Mouse (Mus musculus): ENCODE results near the gene Rab7b.

Rab7b gene

GRCm38 (mm10) chr1:131688475-131688874 lies at the start of gene Rab7b:
Gene Rab7b (plus strand): TSS chr1:131688695.
- DNase-seq: no peak

DNA sequence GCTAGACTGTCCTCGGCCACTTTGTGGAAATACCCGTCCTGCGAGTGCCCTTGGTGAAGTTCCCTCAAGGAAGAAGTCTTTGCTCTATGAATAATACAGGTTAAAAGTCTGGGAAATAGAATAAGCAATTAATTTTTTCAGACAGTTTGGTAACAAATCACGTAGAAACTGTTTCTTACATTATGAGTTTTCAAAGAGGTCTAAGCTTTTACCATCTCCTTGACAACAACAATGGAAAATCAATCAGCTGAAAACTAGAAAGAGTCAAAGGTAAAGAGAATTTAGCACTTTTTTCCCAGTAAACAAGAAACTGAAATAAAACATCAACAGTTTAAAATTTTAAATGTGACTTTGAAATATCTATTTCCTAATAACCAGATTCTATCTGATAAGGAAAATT lies 48.4 kb upstream of the Rab7b start:
- DNase-seq: no peak

DNA sequence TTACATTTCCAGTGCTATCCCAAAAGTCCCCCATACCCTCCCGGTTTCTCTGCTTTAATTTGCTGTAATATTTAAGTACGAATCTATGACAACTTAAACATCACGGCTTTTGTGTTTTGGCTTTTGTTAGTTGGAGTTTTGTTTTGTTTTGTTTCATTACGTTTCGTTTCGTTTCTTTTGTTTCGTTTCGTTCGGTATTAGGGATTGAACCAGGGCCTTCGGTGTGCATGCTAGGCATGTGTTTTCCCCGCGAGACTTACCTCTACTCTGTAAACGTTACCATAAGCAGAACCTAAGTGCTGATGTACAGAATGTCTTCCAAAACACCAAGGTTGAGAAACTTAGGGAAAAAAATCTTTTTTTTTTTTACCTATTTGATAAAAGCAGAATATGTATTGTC lies 46.9 kb upstream of the Rab7b start:
- no peak for DNase-seq

DNA sequence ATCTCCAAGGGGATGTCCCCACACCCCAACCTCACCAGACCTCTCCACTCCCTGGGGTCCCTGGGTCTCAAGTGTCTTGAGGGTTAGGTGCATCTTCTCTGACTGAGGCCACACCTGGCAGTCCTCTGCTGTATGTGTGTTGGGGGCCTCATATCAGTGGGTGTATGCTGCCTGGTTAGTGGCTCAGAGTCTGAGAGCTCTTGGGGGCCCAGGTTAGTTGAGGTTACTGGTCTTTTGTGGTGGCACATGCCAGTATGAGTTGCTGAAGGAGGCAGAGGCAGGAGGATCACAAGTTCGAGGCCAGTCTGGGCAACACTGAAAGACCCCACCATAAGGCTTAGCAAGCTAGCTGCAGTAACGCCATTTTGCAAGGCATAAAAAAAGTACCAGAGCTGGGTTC lies 46.2 kb upstream of the Rab7b start:
- DNase-seq: no peak

GRCm38 (mm10) chr1:131652670-131653443 lies 35.6 kb upstream of the Rab7b start:
- no peak for DNase-seq

- DNase-seq: no peak
Measured at GRCm38 (mm10) chr1:131655601-131656000, 32.9 kb upstream of the Rab7b start.

DNA sequence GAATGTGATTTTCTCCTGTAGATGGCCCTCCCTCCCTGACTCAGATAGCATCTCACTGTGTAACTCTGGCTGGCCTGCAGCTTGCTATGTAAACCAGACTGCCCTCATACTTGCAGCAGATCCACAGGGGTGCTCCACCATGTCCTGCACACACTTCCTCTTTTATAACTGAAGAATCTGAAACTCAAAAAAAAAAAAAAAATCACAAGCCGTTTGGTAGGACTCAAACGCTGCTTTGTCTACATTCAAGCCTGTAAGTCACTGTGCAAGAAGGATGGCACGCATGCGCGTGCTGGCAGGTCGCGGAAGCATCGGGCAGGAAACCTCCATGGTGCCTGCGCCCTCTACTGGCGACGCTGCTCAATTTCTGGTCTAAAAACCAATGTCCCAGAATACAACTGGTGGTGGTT lies 30.5 kb upstream of the Rab7b start:
- DNase-seq: peak; percentile 79 to 87

DNA sequence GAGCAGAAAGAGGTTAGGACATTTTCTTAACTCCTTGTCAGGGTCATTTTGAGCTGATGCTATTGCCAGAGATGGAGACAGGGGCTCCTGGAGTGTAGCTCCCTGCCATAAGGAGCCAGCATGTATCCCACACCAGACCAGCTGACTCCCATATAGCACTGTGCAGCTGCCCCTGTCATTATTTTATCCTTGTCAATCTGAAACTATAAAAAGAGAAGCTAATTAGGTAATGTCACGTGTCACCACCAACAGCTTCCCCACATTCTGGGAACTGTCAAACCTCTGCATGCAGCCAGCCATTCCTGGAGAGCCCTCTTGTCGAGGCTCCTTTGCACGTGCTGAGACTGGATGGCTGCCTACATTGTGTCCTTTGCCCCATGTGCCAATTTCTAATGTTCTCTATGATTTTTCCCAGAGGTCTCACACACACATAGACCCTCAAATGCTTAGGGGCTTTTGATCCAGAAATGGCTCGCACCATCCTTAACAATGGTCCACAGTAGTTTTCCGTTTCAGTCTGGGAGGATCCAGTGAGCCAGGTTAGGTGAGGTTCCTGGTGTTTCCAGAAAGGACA lies 28.9 kb upstream of the Rab7b start:
- DNase-seq: no peak

- no peak for DNase-seq
Measured at GRCm38 (mm10) chr1:131660266-131660665, 28.2 kb upstream of the Rab7b start.

DNA sequence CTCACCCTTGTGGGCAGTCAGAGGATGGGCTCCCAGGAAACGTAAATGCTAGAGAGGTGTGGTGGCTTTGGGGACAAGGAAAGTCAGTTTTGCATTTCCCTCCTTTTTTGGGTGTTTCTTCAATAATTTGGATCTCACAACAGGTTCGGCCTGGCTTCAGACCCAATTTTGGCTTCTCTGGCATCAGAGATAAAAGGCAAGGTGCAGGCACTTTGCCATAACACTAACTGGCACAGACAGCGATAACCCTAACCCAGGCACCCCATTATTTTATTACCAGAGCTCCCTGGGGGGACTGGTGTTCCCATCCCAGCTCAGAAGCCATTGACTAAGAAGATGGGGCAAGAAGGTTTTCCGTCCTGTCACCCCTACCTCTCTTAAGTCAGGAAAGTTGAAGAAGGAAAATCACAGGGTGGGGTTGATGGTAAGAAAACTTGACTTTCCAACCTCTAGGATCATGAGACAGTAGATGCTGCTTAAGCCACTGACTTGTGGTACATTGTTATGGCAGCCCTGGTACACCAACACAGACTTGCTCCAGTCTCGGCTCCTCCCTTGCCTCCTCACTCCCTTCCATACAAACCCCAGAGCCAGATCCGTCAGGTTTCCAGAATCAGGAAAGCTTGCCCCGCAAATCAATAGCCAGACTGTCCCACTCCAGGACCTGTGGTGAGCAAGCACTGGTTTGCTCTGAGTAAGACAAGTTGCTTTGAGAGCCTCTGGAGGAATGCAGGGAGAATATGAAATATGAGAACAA lies 27.6 kb upstream of the Rab7b start:
- DNase-seq: no peak

GRCm38 (mm10) chr1:131661749-131662148 lies 26.7 kb upstream of the Rab7b start:
- DNase-seq: no peak

DNA sequence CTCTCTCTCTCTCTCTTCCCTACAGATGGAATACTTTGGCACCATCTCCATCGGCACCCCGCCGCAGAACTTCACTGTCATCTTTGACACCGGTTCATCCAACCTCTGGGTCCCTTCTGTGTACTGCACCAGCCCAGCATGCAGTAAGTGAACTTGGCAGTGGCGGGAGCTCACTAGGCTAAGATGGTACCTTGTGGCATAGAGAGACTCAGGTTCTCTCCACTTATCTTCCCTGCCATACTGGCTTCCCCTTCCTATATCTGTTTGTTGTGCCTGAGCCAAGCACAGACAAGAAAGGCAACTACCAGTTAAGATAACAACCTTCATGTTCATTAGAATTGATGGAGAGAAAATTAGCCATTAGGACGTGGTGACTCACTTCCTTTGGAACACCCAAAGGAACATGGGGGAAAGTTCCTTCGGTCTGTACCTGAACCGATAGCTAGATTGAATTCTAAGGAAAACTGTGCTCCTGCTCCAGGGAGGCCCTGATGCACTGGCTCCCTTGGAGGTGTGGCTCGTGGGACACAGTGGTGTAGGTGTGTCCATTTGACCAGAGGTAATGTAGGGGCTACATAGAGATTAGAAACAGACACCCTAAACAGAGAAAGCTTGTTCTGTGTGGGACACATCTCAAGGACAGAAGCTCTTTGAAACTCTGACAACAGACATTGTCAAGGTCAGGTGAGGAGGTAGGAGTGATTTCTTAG lies 25.1 kb upstream of the Rab7b start:
- DNase-seq: no peak

GRCm38 (mm10) chr1:131664136-131664535 lies 24.4 kb upstream of the Rab7b start:
- no peak for DNase-seq

GRCm38 (mm10) chr1:131665886-131666285 lies 22.6 kb upstream of the Rab7b start:
- no peak for DNase-seq

DNA sequence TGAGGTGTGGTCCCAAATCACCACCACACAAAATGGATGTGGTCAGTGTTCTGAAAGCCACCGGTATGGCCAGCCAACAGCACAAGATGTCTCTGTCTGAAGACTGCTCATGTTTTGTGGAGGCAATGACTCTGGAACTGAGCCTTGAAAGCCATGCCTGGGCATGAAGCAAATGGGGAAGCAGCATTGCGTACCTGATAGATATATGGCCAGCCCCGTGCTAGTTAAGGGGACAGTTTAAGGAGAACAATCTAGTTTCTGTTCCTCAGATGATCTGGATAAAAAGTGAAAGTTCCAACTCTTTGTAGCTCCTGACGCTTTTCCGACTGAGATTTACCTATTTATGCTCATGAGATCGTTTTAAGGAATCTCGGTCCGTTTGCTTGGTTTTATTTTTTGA lies 17.4 kb upstream of the Rab7b start:
- no peak for DNase-seq

DNA sequence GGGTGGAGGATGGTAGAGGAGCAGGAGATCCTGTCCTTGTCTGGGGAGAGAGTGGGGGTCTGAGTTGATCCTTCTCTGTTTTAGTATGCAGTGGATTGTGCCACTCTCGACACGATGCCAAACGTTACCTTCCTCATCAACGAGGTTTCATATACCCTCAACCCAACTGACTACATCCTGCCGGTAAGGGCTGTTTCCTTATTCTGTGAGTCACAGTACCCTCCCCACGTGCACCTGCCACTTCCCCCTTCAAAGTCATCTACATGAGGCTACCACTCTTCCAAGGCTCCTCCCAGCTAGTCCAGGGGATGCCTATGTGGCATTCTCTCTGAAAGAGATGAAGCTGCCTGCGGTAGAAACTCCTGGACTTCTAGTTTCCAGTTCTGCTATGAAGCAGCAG lies 16.1 kb upstream of the Rab7b start:
- peak in 1 of 2 experiments; percentile 15 for DNase-seq

DNA sequence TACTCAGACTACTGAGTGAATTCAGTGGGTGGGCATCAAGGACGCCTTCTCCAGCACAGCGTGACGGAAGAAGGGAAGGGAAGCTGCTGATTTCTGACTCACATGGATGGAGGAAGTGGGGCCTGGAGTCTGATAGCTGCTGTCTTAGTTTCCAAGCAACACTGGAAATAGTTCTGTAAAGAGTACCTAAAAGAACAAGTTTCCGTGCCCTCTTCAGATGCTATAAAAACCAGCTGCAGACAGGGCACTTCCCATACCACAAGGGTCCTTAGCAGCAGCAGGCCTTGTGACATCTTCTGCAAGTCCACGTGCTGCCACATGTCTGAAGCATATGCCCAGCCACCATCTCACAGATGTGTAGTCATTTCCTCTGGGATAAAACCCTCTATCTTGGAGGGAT lies 8.9 kb upstream of the Rab7b start:
- no peak for DNase-seq

GRCm38 (mm10) chr1:131687739-131688138 lies 756 bp upstream of the Rab7b start:
- no peak for DNase-seq

GRCm38 (mm10) chr1:131689016-131689415 lies 521 bp downstream of the Rab7b start:
- DNase-seq: no peak

DNA sequence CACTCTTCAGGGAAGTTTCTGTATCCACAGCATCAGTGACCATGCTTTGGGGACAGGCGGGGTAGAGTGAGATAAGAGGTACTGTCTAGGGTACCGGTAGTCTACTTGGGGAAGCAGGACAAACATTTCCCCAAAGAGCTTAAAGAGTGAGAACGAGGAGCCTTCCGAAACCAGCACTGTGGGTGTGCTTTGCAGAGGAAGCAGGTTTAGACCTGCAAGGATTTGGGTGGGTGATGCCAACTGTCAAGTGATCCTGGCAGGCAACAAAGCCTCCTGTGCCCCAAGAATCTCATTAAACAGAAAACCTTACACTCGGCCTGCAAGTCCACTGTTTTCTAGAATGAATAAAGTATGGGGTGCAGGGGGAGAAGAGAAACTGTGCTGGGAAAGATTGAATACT lies 1.4 kb downstream of the Rab7b start:
- DNase-seq: no peak

GRCm38 (mm10) chr1:131690435-131690834 lies 1.9 kb downstream of the Rab7b start:
- peak in 1 of 2 experiments; percentile 14 for DNase-seq

DNA sequence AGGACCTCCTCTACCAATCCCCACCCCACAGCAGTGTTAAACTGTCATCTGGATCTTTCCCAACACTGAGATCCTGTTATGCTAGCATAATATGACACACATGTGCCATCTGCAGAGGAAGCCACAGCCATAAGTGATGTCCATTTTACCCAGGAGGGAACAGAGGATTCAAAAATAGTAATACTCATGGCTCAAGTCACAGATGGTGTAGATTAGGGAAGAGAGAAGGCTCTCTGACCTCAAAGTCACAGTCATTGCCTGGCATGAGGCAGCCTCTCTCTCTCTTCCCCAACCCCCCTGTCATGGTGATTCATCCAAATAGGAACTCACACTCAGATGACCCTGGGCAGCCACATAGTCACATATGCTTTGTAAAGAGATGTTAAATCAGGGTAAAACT lies 2.9 kb downstream of the Rab7b start:
- no peak for DNase-seq

DNA sequence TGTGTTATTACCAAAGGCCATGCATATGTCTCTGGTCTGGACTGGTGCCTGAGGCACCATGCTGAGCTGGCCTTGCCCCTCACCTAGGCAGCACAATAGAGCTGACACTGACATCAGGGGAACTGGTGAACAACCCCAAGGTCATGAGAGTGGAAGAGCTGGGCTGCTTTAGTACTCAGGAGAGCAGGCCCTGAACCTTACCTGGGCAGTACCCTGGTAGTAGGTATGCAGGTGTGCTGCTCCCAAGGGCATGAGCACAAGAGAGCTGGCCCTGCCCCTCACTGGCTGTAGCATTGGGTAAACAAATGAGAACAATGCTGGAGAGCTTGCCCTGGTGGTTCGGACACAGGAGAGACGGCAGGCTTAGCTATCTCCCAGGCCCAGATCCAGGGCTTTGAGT lies 6.8 kb downstream of the Rab7b start:
- DNase-seq: no peak

All from thymus, adult 18-20 months (tissue).